Mouse (Mus musculus) ES-CJ7 (cell line): ENCODE measurements around the gene Sema3f.

Source experiments
- DNase-seq: peaks from one replicate; pipeline ENCODE4 v3.0.0; 2011; ENCODE audit warnings: low read depth, low spot score

Gene Sema3f

DNA sequence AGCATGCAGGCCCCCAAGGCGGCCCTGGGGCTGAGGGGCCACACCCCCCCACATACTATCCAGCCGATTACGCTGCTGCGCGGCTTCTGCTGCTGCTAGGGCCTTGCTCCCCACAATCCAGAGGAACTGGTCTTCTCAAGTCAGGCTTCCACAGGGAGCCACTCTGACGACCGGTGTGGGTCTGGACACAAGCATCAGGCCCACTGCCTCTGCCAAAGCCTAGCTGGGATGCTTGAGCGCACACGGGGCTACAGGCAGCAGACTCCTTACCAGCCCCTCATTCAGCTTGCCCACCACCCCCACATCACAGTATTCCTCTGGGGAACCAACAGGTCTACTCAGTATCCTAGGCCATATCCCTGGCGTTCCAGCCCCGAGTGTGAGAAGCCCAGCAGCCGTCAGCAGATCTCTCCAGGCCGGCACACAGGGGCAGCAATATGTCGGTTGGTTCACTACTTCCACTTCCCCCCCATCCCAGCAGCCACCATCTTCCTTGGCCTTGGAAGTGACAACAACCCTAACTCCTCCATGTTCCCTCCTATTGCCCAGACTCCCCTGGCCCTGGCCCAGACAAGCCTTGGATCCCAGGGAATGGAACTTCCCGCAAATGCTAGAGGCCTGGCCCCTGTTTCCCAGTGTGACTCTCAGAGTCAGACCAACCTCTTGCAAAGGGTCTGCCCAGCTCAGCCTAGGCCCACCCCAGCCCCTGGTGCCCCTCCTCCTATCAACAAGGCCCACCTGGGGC lies 76.4 kb downstream of the Sema3f start:
- no peak for DNase-seq

DNA sequence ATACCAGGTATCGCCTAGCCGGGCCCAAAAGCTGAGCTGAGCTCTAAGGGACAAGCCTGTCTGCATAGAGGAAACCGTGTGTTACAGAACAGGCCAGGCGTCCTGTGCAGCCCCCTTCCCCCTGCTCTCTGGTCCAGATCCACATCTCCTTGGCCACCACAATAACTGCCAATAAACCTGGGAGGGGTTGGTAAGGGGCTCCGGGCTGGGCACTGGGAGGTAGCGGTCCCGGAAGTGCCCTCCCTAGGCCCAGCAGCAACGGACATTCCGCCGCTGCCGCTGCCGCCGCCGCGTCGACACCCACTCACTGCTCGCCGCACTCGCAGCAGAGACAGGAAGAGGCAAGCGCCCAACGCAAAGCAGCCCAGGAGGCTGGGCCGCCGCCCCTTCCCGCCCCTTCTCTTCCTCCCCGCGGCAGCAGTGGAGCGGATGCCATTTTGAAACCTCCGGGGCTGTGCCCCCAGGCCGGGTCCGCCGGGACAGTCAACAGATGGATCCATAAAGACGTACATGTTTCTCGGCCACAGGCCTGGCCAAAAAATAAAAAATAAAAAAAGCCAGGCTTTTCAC lies 77.1 kb downstream of the Sema3f start:
- peak; percentile 62 for DNase-seq

DNA sequence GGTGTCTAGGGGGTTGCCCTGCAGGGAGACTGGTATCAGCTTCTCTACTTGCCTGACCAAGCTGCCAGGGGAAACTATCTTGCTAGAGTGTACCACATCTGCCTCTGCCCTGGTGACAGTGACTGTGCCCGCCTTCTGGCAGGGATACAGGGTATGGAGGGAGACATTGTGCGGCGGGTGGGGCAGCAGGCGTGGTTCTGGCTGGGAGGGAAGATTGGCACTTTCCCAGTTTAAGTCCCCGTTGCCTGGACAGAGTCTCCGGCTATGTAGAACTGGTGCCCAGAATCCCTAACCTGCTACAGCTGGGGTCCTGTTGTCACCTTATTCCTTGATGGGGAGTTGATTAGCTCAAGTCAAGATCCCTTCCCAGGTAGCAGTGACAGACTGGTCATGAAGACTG lies 77.8 kb downstream of the Sema3f start:
- DNase-seq, result no peak

DNA sequence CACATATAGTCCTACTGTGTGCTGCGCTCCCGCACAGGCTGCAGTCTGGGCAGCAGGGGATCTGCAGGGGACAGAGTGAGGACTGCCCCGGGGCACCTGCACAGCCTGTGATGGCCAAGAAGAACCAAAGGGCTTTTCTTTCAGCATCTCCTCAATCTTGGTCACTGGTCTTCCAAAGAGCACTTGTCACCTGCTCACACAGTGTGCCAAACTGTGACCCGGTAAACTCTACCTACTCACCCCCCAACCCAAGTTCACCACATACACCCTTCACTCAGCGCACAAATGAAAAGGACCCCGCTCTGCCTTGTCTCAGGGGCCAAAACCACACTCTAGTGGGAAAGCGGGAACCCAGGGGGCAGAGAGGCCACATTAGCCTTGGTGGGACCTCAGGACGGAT lies 78.4 kb downstream of the Sema3f start:
- no peak for DNase-seq
